Mouse (Mus musculus) T-helper 1 cell (primary cell): ENCODE measurements at regions not wholly inside any gene's neighbourhood (a gene's known extent, or its start where the extent isn't known, plus 50 kb on each side); places are given as distances from the start of the nearest gene placed in this dataset.

Experiments
- in situ Hi-C: fragments of 300-600 bp; cut with MboI, MseI; formaldehyde crosslinking; loops from one replicate; pipeline ENCODE4 v1.15.1; 2025; ENCODE audit warnings: high pct_unique_total_duplicates

DNA sequence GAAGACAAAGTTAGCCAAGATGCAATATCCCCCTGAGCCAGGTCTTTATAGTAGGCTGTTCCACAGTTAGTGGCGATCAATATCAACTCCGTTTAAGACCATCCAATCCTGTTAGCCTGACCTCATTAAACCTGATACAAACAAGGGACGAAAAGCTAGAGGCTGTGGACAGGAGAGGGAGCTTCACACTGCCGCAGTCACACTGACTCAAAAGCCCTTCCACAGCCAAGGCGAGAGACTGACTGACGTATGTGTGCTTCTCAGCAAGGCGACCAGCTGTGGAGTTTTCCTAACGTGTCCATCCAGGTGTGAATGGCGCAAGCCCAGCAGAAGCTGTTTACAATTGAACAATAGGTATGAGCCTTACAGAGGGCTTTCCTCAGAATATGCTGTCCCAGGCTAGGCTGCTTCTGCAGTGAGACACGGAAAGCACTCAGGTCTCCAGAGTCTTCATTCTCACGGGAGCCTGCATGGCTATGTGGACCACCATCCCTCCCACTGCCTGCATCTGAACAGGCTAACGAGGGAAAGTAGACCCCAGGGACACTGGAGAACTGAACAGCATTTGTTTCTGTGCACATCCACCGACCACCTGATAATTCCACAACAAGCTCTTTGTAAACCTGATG, 224.7 kb upstream of the Pgrmc2 start:
- in situ Hi-C loops, result no loop called here

DNA sequence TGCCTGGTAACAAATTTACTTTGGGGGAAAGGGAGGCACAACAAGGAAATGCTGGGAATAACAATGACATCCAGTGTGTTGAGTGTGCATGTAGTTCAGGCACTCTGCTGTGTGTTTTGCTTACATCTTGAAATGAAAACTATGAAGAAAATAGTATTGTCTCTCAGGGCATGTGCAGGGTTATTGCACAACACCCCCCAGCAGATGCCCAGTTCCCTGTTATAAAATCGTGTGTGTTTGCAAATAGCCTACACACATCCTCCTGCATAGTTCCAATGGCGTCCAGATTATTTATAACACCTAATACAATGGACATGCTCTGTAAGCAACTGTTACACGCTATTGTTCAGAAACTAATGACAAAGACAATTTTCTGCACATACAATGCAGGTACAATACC, 220.0 kb upstream of the Pgrmc2 start:
- in situ Hi-C loops, result no loop called here

DNA sequence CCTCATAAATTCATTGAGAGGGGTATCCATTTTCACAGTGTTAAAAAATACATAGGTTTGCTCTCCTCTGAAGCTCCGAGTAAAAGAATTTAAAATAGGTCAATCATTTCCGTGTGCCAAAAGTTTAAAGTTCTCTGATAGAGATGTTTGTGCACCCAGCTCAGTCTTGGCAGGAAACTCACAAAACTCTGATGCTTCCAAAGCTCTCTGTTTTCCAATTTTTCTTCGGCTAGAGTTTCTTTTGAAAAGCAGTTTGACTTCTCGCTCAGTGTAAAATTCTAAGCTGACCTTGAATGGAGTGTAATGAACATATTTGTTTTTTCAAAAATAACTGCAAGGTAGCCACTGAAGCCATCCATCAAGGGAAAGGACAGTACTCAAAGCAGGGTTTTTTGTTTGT, 215.9 kb upstream of the Pgrmc2 start:
- in situ Hi-C loops, result no loop called here

DNA sequence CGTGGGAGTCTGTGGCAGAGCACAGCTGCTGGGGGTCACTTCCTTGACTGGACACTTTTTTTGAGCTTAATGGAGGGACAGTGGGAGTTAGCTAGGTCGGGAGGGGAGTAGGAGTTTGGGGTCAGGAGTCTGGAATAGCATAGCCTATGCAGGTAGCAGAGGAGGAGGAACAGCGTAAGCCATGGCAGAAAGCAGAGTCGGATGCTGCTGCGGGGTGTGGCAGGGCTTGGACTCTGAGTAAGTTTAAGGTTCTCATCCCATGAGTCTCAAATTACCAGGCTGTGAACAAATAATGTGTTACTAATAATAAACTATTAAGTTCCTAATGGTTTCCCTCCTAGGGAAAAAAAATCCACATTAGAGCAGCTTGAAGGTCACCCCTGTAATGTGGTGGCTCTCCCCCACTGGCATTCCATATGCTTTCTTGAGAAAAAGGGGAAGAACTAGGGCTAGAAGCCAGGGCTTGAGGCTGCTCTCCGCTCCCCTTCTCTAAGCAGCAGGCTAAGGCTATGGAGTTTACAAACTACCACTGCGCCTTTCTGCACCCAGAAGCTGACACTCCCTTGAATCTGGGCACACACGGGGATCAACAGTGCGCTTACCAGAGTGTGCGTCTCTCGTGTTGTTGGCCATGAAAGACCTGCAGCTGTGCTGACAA, 213.4 kb upstream of the Pgrmc2 start:
- in situ Hi-C loops, result no loop called here

DNA sequence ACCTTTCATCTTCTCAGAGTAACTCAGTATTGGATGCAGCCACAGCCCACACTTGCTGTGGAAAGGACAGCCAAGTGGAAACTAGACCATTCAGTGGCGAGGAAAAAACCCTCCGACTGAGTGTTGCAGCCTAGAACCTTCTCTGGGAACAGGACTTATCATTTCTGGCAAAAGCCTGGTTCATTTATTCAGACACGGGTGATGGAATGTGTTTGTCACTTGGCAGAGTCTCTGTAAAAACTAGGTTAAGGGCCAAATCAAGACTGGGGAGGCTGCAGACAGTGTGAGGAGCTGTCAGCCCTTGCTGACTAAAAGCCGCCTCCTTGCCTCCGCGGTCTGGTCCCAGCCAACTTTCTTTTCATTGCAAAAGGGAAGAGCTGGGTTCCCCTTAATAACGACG, 212.3 kb upstream of the Pgrmc2 start:
- in situ Hi-C loops, result no loop called here

DNA sequence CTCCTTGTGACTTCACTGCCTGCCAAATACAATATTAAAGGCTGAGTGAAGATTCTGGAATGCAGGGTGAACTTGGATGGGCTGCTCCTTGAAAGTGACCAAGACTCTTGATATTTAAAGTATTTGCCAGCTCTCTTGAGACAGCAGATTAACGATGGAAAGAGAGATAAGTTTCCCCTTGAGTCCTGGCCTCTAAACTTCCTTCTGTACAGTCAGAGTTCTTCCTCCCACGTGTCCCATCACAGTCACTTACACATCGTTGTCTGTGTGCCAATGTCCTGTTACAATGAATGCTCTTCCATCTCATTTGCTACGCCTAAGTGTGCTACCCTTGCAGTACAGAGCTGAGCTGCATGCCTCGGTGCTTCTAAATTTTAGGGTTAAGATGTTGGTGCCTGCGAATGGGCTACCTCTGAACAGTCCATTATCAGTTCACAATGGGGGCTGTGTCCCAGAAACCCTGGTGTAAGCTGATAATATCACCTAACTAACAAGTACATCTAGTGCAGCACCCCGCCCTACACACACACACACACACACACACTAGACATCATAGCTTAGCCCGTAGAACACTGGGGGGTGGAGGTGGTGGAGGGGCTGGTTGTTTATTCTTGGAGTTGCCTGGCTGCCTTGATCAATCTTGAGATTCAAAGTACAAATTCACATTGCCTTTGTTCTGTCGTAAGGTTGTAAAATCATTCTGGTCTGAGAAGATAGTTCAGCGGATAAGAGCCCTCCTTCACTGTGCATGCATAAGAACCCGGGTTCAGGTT, 207.9 kb upstream of the Pgrmc2 start:
- in situ Hi-C loops, result no loop called here

DNA sequence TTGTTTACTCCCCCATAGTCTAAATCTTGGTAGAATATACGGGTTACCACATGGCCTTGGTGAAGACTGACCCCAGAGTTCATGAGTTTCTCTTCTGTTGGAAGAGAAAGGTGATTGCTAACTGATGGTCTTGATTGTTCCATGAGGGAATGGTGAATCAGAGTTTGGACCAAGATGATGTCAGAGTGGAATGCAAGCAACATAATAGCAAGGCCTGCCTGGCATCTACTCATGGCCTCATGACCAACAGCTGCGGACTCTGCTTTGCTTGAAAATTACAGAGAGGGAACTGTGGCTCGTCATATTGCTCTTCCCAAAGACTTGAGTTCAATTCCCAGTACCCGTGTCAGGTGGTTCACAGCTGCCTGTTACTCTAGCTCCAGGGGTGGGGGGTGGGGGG, 205.9 kb upstream of the Pgrmc2 start:
- in situ Hi-C loops, result no loop called here

DNA sequence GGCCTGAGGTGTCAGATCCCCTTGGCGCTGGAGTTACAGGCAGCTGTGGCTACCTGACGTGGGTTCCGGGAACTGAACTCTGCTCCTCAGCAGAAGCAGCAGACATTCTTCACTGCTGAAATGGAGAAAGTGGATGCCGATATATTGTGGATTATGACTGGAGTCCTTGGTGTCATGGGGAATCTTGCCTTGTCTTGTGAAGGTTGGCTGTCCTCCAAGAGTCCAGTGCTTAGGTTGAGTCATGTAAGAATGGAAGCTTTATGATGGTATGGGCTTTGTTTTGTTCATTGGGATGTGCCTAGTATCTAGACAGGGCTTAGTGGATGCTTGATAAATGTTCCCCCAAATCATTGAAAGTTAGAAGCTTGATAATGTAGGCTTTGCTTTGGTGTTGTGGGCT, 205.2 kb upstream of the Pgrmc2 start:
- in situ Hi-C loops, result no loop called here

DNA sequence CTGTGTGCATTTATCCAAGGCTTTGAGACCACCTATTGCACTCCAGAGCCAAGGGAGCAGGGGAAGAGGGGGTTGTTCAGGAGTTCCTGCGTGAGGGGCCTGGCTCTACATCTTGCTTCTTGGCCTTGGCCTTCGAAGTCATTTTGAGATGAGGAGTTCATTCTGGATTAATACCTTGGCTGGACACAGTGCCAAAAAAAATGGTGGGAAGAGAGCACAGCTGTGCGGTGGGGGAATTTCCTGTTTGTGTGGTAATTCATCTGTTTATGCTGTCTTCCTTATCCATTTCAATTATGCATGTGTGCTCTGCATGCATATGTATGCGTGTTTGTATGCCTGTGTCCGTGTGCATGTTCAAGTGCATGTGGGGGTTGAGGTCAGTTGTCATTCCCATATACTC, 202.5 kb upstream of the Pgrmc2 start:
- in situ Hi-C loops, result no loop called here

DNA sequence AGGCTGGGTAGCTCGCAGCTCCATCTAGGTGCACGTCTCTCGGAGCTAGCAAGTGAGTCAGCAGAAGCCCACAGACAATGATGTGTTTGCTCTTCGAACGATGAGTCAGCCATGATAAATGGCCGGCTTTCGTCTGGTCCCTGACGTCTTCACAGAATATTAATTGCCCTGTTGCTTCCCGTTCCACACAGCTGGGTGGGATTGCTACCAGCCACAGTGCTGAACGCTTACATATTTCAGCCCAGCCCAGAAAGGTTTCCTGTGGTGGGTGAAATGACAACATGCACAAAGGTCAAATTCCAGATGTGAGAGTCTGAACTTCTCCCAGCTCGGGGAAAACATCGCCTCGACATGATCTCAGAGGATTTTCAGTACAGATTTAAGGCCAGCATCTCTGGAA, 202.1 kb upstream of the Pgrmc2 start:
- in situ Hi-C loops, result no loop called here

DNA sequence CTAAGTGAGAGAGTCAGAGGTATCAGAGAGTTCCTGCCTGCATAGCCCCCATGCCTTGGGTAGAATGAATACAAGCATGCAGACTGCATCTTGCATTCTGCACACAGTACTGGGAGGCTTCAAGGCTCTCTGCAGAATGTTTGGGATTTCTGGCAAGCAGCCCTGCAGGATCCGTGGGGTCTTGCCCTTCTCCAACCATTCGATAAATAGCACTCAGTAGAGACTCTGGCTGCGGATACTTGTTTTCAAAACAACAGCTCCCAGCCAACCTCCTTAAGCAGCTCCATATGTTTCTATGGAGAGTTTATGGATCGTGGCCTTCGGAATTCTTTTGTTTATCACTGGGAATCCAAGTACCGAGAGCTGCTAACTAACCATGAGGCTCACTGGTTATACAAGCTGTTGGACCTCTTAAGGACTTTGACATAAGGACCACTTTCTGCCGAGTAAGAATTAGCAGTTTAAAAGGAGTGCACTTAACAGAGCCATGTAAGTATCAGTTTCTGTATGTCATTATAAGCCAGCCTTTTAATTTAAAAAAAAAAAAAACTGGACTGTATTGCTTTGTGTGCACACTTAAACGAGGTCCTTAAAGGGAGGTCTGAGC, 199.7 kb upstream of the Pgrmc2 start:
- in situ Hi-C loops, result no loop called here

DNA sequence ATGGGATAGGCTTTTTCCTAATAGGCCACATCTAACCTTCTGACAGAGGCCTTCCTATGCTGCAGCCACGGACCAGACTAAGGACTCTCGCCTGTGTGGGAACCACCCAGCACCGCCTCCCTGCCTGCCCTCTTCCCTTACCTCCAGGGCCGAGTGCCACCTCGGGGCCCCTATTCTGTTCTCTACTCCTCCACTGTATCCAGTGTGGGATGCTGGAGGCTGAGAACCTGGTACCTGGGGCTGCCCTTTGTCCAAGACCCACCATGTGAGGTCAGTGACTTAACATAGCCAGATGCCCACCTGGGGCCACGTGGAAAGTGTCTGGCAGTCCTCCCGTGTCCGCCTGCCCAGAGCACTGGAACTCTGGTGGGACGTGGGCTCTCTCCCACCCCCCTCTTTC, 193.2 kb upstream of the Pgrmc2 start:
- in situ Hi-C loops, result no loop called here

DNA sequence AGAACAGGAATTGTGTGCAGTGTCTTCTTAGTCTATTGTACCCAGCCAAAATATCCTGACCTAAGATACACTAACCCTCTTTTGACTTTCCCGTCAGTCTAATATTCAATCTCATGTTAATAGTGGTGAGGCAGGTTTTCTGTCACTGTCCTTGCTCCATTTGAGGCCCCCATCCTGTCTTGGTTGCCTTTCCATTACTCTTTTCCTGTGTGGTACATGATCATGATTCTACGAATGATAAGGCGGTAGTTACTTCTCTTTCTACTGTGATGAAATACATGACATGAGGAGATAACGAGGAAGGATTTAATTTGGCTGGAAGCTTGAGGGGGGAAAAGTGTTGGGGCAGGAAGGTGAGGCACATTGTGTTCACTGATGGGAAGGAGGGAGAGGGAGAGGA, 185.7 kb upstream of the Pgrmc2 start:
- in situ Hi-C loops, result no loop called here

DNA sequence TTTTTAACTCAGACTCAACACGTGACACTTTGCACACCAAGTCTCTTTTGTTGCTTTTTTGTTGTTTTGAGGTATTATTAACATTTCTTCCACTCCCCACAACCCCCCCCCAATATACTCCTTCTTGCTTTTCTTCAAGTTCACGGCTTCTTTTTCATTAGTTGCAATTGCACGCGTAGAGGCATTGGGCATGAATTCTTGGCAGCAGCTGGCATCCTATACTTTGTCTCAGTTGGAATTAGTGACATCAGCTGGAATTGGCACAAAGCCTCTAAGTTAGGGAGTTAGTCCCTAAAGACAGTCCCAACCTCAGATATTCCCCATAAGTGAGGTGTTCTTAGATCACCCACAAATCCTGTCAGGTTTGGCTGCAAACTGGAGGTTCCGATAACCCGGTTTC, 183.4 kb upstream of the Pgrmc2 start:
- in situ Hi-C loops, result no loop called here

DNA sequence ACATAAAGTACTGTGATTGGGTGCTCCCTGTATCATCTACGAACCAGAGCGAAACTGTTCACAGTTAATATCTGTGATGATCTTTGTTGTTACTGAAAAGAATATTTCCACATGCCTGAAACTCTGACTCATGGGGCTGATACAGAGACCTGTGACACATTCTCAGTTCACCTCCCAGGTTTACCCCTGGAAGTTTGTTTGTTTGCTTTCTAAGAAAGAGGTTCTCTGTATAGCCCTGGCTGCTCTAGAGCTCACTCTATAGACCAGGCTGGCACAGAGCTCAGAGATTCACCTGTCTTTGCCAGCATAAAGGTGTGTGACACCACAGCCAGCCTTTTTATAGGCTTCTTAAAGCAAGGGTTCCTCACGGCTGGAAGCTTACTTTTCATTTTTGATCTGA, 182.6 kb upstream of the Pgrmc2 start:
- in situ Hi-C loops, result no loop called here

DNA sequence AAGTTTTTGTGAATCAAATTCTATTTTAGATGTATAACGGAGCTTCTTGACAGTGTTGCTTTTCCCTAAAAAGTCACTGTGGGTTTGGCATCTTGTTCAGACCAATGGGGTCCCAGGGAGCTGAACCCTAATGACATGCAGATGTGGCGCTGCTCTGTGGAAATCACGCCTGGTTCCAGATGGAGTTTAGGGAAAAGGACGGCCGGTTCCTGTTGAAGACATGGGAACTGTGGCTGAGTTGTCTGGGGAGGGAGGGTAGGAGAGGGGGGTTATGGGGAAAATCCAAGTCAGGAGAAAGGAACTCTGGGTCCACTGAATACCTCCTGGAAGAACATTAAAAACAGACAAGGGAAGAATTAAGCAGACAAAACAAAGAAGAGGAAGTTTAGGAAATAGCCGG, 175.4 kb upstream of the Pgrmc2 start:
- in situ Hi-C loops, result no loop called here

DNA sequence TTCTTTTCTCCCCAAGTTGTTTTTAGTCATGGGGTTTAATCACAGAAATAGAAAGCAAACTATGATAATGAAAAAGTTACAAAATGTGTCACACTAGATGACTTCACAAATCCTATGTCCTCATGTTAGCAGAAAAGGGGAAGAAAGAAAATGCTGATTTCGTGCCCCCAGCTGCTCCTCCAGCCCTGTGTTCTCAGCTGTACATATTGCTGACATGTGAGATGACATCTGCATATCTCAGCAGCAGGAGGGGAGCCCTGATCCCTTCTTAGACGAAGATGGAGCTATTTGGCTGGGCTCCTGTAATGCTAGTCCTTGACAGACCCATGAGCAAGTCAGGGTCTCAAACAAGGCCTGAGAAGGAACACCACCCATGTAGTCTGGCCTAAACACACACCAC, 162.1 kb upstream of the Pgrmc2 start:
- in situ Hi-C loops, result no loop called here

DNA sequence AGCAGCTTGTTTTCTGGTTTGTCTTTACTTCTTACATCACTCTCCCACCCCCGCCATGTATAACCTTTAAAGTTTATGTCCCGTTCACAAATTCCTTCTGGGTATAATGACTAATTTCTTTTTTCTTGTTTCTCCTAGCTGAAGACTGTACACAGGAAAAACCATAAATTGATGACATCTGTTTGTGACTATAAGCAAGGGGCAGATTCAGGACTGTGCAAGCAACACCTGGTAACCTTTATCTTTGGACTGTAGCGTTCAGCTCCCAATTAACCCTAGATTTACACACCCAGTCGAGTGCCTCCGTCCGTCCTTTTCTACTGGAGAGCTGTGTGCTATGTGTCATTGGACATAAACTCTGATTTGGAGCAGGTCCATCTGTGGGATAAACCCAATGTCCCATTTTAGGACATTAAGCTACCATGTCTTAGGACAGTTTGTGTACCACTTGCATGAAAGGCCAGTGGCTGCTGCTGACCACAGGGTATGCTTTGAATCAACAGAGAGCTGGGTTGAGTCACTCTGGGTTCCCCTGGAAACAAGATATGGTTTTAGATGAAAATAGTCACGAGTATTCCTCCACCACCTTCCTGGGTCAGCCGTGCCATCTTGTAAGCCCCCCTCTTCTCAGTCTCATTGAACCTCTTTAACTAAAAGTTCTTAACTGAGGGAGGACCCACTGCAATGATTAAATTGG, 159.2 kb upstream of the Pgrmc2 start:
- in situ Hi-C loops, result no loop called here

DNA sequence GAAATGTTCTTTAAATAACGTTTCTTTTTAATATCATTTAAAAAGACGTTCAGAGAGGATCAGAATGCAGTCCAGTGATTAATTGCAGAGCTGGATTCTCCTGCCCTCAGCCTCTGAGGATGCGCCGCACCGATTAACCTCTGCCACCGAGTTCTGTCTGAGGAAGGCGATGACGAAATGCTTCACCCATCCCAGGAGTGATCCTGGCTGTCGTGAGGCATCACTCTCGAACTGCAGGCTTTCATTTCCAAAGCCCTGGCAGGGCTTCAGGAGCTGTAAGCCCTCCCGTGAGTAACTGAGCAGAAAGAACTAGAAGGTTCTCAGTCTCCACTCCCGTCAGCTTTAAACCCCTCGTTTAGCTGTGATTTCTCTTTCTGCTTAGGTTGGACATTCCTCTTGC, 157.0 kb upstream of the Pgrmc2 start:
- in situ Hi-C loops, result no loop called here

DNA sequence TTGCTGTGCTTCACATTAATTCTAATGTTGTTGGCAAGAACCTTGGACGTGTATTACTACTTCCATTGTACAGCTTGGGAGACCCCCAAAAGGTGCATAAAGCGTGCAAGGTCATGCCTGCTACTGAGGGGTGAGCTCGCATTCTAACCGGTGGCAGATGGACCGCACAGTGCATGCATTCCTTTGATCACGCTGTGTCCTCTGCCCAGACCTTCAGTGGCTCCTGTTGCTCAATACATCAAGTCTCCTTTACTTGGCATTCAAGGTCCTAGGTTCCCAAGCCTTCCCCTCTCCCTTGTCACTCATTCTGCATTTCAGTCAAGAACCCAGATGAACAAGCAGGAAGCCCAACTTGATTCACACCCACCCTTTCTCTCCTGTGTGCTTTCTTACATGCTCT, 156.4 kb upstream of the Pgrmc2 start:
- in situ Hi-C loops, result no loop called here

DNA sequence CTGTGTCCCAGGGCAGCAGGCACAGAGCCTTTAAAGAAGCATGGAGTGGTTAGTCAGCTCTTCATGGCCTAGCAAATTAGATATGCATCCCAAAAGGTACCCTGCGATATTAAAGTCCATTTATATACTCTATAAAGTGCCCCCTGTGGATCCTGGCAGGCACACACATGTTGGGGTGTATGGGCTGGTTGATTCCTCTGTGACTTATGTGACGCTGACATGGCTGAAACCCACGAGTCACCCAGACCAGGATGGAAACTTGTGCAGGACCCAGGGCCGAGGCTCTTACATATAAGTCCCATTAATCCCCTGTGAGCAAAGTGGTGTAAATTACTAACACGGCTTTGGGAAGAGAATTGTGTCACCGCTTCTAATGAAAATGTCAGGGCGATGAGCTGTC, 155.2 kb upstream of the Pgrmc2 start:
- in situ Hi-C loops, result no loop called here

DNA sequence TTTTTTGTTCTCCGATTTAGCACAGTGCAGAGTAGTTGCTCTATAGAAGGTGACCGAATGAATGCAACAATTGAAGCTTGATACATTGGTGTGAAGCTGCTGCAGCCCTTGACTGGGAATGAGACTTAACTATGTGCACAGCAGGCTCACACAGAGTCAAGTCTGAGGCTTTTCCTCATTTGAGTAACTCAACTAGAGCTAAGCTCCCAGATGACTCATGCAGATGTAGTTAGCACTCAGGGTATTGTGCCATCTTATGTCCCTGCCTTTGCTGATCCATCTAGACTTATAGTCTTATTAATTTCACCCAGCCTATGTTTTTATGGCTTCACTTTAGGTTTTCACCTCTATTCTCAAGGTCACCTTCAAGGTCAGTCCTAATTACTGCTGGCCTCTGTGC, 152.8 kb upstream of the Pgrmc2 start:
- in situ Hi-C loops, result no loop called here
